Mouse (Mus musculus): ENCODE measurements around the gene Anapc2.

GRCm38 (mm10) chr2:25262291-25262767 is 9.9 kb upstream of the Anapc2 start, which contains the start of gene Tprn:
- TF ChIP-seq EP300 (IDR thresholded peaks at IDR 0.05), result no peak
- peak; percentile 20 for TF ChIP-seq CTCF (IDR thresholded peaks at IDR 0.05)

Data from lung, postnatal 0 days (tissue).